Mouse (Mus musculus): Measurements from ENCODE around the gene Hspa1b.

Gene Hspa1b

GRCm38 (mm10) chr17:34928841-34929240, 30.2 kb downstream of the Hspa1b start:
- no peak for DNase-seq (ENCODE audit: low spot score in 2 of 2)

GRCm38 (mm10) chr17:34927306-34928019, 31.6 kb downstream of the Hspa1b start:
- DNase-seq (ENCODE audit: low spot score in 2 of 2), result no peak

- no peak for DNase-seq (ENCODE audit: low spot score in 2 of 2)
Measured at GRCm38 (mm10) chr17:34924258-34924657, 34.8 kb downstream of the Hspa1b start.

GRCm38 (mm10) chr17:34922939-34923338, 36.1 kb downstream of the Hspa1b start:
- DNase-seq (ENCODE audit: low spot score in 2 of 2), result no peak

GRCm38 (mm10) chr17:34917188-34917587, 41.9 kb downstream of the Hspa1b start:
- DNase-seq (ENCODE audit: low spot score in 2 of 2), result no peak

GRCm38 (mm10) chr17:34916316-34916715, 42.7 kb downstream of the Hspa1b start:
- no peak for DNase-seq (ENCODE audit: low spot score in 2 of 2)

- no peak for DNase-seq (ENCODE audit: low spot score in 2 of 2)
Measured at GRCm38 (mm10) chr17:34915410-34915831, 43.6 kb downstream of the Hspa1b start.

- no peak for DNase-seq (ENCODE audit: low spot score in 2 of 2)
Measured at GRCm38 (mm10) chr17:34913930-34914665, 44.9 kb downstream of the Hspa1b start, which contains the start of gene Slc44a4. Gene Slc44a4 (plus strand): TSS chr17:34914466.

GRCm38 (mm10) chr17:34911945-34912351, 47.1 kb downstream of the Hspa1b start:
- peak; percentile 50 to 77 for DNase-seq (ENCODE audit: low spot score in 2 of 2)

- DNase-seq (ENCODE audit: low spot score in 2 of 2), result no peak
Measured at GRCm38 (mm10) chr17:34910982-34911381, 48.1 kb downstream of the Hspa1b start.
